19 mouse cellular contexts compared by ENCODE assay signal in the genomic region with DNA sequence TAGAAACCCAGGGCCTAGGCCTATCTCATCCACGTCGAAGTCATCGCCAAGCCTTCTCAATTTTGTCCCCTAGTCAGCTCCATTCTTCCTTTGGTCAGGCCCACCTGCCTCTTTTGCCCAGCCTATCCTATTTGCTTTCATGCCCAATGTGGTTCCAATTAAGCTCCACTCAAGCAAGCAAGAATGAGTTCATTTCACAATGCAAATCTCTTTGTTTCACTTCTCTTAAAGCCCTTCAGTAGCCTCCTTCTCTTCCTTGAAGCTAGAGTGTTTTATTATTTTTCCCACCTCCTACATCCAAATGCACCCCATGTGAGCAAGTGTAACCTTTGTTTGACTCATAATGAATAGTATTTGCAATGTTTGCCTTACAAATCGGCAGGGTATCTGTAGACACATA.
"Had no signal": no experiment of that assay in that cellular context is flagged by ENCODE, and none has a peak within 500 bp of the region (broad histone marks: within the 10 kb centered on the region; RNA-seq: fewer than 3 reads in every experiment).

No protein-coding gene starts in this region.

- H3K9me3 ChIP-seq: heart, embryonic 13.5 days; heart, embryonic 15.5 days; hindbrain, embryonic 13.5 days; intestine, embryonic 15.5 days; limb, embryonic 13.5 days; limb, embryonic 15.5 days; liver, embryonic 12.5 days had no signal

- ATAC-seq: inflammation-experienced regulatory T-cells, adult 6 months; intestine, embryonic 15.5 days; intestine, postnatal 0 days; liver, embryonic 12.5 days had no signal

- H3K27ac ChIP-seq: heart, embryonic 13.5 days; heart, embryonic 15.5 days; hindbrain, embryonic 13.5 days; intestine, embryonic 15.5 days; layer of hippocampus, adult 2 months; left cerebral cortex, adult 2 months; limb, embryonic 13.5 days; limb, embryonic 15.5 days; liver, embryonic 12.5 days; liver, embryonic 14.5 days had no signal

- DNase-seq: gastrocnemius, postnatal 14 days; gastrocnemius, postnatal 36 days; heart, postnatal 14 days; heart, postnatal 36 days; kidney, postnatal 10 days; kidney, postnatal 4 days had no signal

- H3K27me3 ChIP-seq: heart, embryonic 13.5 days; heart, embryonic 15.5 days; hindbrain, embryonic 13.5 days; intestine, embryonic 15.5 days; limb, embryonic 13.5 days; limb, embryonic 15.5 days; liver, embryonic 12.5 days had no signal

- H3K36me3 ChIP-seq: heart, embryonic 13.5 days; heart, embryonic 15.5 days; hindbrain, embryonic 13.5 days; intestine, embryonic 15.5 days; limb, embryonic 13.5 days; limb, embryonic 15.5 days; liver, embryonic 12.5 days had no signal

- H3K4me3 ChIP-seq: heart, embryonic 13.5 days; heart, embryonic 15.5 days; hindbrain, embryonic 13.5 days; intestine, embryonic 15.5 days; layer of hippocampus, adult 2 months; left cerebral cortex, adult 2 months; limb, embryonic 13.5 days; limb, embryonic 15.5 days; liver, embryonic 12.5 days had no signal

- H3K9ac ChIP-seq: heart, embryonic 13.5 days; heart, embryonic 15.5 days; hindbrain, embryonic 13.5 days; intestine, embryonic 15.5 days; limb, embryonic 13.5 days; limb, embryonic 15.5 days; liver, embryonic 12.5 days; liver, embryonic 14.5 days had no signal

- H3K4me2 ChIP-seq: heart, embryonic 11.5 days; heart, embryonic 13.5 days; heart, embryonic 15.5 days; hindbrain, embryonic 13.5 days; intestine, embryonic 15.5 days; limb, embryonic 13.5 days; limb, embryonic 15.5 days; liver, embryonic 12.5 days had no signal

- H3K4me1 ChIP-seq: heart, embryonic 15.5 days; intestine, embryonic 15.5 days had no signal
